Mouse (Mus musculus) G1E (cell line): ENCODE measurements around the gene Slc4a4.

Source experiments
- CTCF ChIP-seq: IDR thresholded peaks from 2 replicates; pipeline ENCODE4 v1.5.1; 2012; ENCODE audit warnings: low read depth, low read length, inconsistent platforms, mixed read lengths
- TAL1 ChIP-seq: conservative IDR thresholded peaks from 2 replicates; pipeline ENCODE4 v1.6.1; 2012; ENCODE audit warnings: low read depth, low read length, inconsistent platforms, mixed read lengths

DNA sequence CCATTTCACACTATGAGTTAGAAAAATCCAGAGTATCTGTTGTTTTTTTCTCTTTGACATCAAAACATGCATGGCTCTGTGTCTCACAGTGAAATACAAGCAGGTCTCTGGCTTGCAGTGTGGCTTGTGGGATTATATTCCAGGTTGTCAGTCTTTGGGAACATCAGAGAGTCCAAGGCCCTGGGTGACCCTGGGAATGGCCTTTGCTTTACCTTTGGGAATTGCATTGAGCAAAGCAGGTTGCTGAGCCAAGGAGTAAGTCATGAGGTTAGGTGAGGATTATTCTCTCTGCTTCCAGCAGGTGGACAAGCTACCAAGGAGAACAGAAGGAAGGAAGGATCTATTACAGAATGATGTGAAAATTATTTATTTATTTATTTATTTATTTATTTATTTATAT lies 102.4 kb downstream of the Slc4a4 start:
- TF ChIP-seq CTCF (no peak), TAL1 (no peak)
